Mouse (Mus musculus) MEL (cell line): Measurements from ENCODE around the gene Ccl20.

ENCODE experiments used
- EP300 ChIP-seq, 2 experiments: IDR thresholded peaks; 2 replicates each; pipeline ENCODE4 v1.6.1; 2011; ENCODE audit warnings: improper control_type of control experiment in 2 of 2, low read length in 2 of 2, low read depth in 1 of 2, mild to moderate bottlenecking in 1 of 2
- POLR2A ChIP-seq, 2 experiments: IDR thresholded peaks; 2 replicates each; pipeline ENCODE4 v1.6.1; 2011 to 2012; ENCODE audit warnings: low read length in 2 of 2, mild to moderate bottlenecking in 2 of 2, control low read depth in 1 of 2, improper control_type of control experiment in 1 of 2, low read depth in 1 of 2, moderate library complexity in 1 of 2; ENCODE audit not compliant: control insufficient read depth in 1 of 2, insufficient read depth in 1 of 2, poor library complexity in 1 of 2

DNA sequence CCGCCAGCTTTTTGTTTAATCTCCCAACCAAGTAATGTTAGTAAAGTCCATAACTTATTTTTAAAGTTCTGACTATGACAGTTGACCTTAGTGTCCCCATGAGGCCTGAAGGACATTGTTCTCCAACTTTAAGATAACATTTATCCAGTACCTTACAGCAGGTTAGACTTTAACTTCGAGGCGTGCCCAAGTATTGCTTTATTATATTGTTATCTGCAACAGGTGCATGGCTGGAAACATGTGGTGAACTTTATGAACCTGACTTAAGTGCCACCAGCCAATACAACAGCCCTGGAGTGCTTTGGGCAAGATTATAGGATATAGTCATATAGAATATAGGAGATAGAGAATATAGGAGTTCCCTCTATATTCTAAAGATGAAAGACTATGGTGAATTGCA is 651 bp downstream of the Ccl20 start:
- TF ChIP-seq POLR2A (IDR thresholded peaks at IDR 0.05; ENCODE audit: control insufficient read depth in 1 of 2, insufficient read depth in 1 of 2, low read depth in 1 of 2, low read length in 2 of 2, poor library complexity in 1 of 2) (no peak), EP300 (IDR thresholded peaks at IDR 0.05; ENCODE audit: low read depth in 1 of 2, low read length in 2 of 2) (no peak)
